Mouse (Mus musculus) intestine, postnatal 0 days (tissue): ENCODE results near the gene Clic6. TPM values are rescaled to one million over a fixed set of nuclear protein-coding genes. Genes with fewer than 3 reads are reported as not detected.

Experiments used
- ATAC-seq: fragments of 200-750 bp; cut with Nextera tagmentation; 2 replicates; pipeline ENCODE4 v1.8.0; 2017; ENCODE audit warnings: mild to moderate bottlenecking, moderate TSS enrichment, moderate library complexity
- H3K27ac ChIP-seq: fragments of 300-500 bp; sonication (generic); 2 replicates; pipeline ENCODE4 v1.5.1; 2014; ENCODE audit warnings: mild to moderate bottlenecking, low read depth, low read length, moderate library complexity
- H3K27me3 ChIP-seq: fragments of 300-500 bp; sonication (generic); replicated peaks from 2 replicates; pipeline ENCODE4 v1.6.1; 2014; ENCODE audit warnings: low read length, mixed read lengths; ENCODE audit not compliant: control insufficient read depth, insufficient read depth
- H3K36me3 ChIP-seq: fragments of 300-500 bp; sonication (generic); 2 replicates; pipeline ENCODE4 v1.6.1; 2014; ENCODE audit warnings: mild to moderate bottlenecking, moderate library complexity; ENCODE audit not compliant: control insufficient read depth, insufficient read depth
- H3K4me1 ChIP-seq: fragments of 300-500 bp; sonication (generic); replicated peaks from 2 replicates; pipeline ENCODE4 v1.6.1; 2014; ENCODE audit warnings: antibody characterized with exemption, low read length, mixed read lengths; ENCODE audit not compliant: control insufficient read depth, insufficient read depth
- H3K4me2 ChIP-seq: fragments of 300-500 bp; sonication (generic); replicated peaks from 2 replicates; pipeline ENCODE4 v1.6.1; 2014; ENCODE audit warnings: low read depth, mild to moderate bottlenecking, moderate library complexity
- H3K4me3 ChIP-seq: fragments of 300-500 bp; sonication (generic); 2 replicates; pipeline ENCODE4 v1.5.1; 2014; ENCODE audit warnings: low read depth, low read length
- H3K9ac ChIP-seq: fragments of 300-500 bp; sonication (generic); 2 replicates; pipeline ENCODE4 v1.6.1; 2014; ENCODE audit warnings: mild to moderate bottlenecking, low read depth, low read length
- H3K9me3 ChIP-seq: fragments of 300-500 bp; sonication (generic); 2 replicates; pipeline ENCODE4 v1.6.1; 2016; ENCODE audit warnings: mixed run types; ENCODE audit not compliant: control insufficient read depth
- CTCF ChIP-seq: sonication (generic); IDR thresholded peaks from 2 replicates; pipeline ENCODE4 v1.5.1; 2016; ENCODE audit warnings: low read depth, mild to moderate bottlenecking, control low read depth, antibody characterized with exemption, moderate library complexity
- WGBS: fragments of 180-500 bp; shearing (Covaris S2); extraction: QIAGEN DNeasy Blood & Tissue Kit; methylation state at CpG from one replicate; pipeline ENCODE4 v1.1.7; 2014; 5-methylcytosine and 5-hydroxymethylcytosine counted together
- polyA plus RNA-seq: library from polyadenylated mRNA; unstranded; fragments of >200 nt; fragmentation: Nextera tagmentation; extraction: Ambion mirVana; gene quantifications from 2 replicates; pipeline ENCODE4 v1.2.1, GENCODE M21; 2015

Gene Clic6
- polyA plus RNA-seq, 1 experiment from 2014 or later: 70.7 TPM

DNA sequence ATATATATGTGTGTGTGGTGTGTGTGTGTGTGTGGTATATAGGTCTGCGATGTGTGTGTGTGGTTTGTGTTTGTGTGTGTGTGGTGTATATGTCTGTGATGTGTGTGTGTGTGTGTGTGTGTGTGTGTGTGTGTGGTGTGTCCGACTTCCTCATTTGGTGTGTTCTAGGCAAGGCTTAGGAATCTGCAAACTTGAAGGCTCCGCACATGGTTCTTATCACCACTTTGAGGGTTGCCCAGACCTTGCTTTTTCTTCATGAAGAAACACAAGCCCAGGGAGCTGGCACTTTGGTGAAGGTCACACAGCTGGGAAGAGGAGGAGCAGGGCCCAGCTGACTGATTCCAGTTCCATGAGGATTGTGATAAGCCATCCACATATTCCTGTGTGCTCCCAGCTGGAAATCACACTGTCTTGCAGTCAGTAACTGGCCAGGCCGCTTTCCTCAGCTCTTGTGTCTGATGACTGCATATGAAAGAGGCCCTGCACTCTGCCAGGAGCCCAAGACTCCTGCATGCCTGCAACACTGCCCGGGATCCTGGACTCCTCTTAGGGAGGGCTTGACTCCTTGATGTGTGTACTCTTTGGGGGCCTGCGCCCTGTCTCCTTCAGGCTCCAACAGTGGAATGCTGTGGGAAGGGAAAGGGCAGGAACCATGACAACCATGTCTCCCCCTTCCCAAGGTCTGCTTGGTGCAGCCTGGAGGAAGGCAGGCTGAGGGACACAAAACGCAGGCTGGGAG lies 93.5 kb downstream of the Clic6 start:
- 73% methylated on average over 7 of the region's 7 CpGs for whole genome bisulfite sequencing
- no peak for ATAC-seq

DNA sequence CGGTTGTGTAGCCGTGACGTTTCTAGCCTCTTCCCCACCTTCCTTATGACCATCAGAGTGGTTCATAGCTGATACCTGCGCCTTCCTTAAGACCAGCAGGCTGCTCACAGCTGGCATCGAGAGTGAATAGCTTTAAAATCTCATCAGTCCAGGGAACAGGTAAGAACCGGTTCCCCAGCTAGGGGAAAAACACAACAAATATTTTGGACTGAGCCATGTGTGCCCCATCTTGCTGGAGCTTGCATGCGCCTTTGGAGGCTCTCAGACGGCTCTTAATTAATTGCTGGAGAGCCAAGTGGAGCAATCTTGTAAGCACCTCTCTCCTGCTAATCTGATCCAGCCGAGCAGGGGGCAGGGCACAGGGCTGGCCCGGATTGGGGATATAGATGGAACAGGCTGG lies 95.4 kb downstream of the Clic6 start:
- Histone ChIP-seq H3K9me3 (no peaks in the 10 kb centered on the region), H3K4me2 (no peak overlapping the region), H3K4me3 (no peak overlapping the region), H3K4me1 (no peaks in the 10 kb centered on the region), H3K27me3 (no peaks in the 10 kb centered on the region), H3K9ac (no peak overlapping the region), H3K36me3 (no peaks in the 10 kb centered on the region), H3K27ac (no peak overlapping the region)
- ATAC-seq: no peak
- TF ChIP-seq CTCF: no peak
- WGBS: 81% methylated on average over 10 of the region's 10 CpGs

More for the DNA sequence above, 93.5 kb downstream of the Clic6 start:
- Histone ChIP-seq H3K9ac (no peak overlapping the region), H3K36me3 (no peaks in the 10 kb centered on the region), H3K27ac (no peak overlapping the region), H3K27me3 (no peaks in the 10 kb centered on the region), H3K9me3 (no peaks in the 10 kb centered on the region), H3K4me2 (no peak overlapping the region), H3K4me3 (no peak overlapping the region), H3K4me1 (no peaks in the 10 kb centered on the region)
- no peak for TF ChIP-seq CTCF

DNA sequence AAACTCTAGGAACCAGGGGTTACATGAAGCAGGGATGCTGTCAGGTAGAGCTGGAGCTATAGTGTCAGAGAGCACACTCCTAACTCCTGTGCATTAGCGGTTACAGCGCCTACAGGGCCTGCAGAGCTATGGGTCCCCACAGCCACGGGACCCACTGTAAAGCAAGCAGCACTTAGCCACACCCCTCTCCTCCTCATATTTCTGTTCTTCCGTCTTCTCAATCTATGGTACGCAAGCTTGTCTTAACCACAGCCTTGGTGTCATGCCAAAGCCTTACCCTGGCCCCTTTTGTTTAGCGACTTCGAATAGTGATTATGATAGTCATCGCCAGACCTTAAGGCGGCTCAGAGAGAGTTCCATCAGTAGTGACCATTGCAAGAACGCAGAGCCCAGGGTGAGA lies 96.2 kb downstream of the Clic6 start:
- no peak overlapping the region for H3K4me2 ChIP-seq
- ATAC-seq: no peak
- no peak overlapping the region for H3K27ac ChIP-seq
- WGBS: 71% methylated on average over 10 of the region's 10 CpGs
- no peaks in the 10 kb centered on the region for H3K4me1 ChIP-seq
- no peak overlapping the region for H3K9ac ChIP-seq
- no peaks in the 10 kb centered on the region for H3K36me3 ChIP-seq
- no peak overlapping the region for H3K4me3 ChIP-seq
- no peaks in the 10 kb centered on the region for H3K27me3 ChIP-seq
- no peak for TF ChIP-seq CTCF
- H3K9me3 ChIP-seq: no peaks in the 10 kb centered on the region

DNA sequence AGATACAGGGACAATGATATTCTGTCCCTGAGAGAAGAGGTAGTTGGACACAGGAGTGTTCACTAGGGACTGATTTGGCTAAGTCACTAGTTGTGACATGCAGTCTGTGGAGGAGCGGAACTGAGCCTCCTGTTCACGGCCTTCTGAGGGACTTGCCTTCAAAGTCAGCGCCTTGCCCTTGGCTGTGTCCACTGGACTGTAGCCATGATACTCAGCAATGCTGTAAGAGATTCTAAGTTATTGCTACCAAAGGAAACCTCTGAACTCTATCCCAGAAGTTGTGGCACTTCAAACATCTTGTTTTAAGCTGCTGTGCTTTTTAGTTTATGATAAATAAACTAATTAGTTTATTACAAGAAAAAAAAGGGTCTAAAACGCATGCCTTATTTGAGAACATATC lies 102.3 kb downstream of the Clic6 start:
- Histone ChIP-seq H3K9me3 (no peaks in the 10 kb centered on the region), H3K4me2 (no peak overlapping the region), H3K36me3 (no peaks in the 10 kb centered on the region), H3K27ac (no peak overlapping the region), H3K4me1 (no peaks in the 10 kb centered on the region), H3K27me3 (no peaks in the 10 kb centered on the region), H3K4me3 (no peak overlapping the region), H3K9ac (no peak overlapping the region)
- no peak for TF ChIP-seq CTCF
- WGBS: 88% methylated on average over 4 of the region's 4 CpGs
- ATAC-seq: no peak

Other genes with a start within 250 kb of the Clic6 start
- 0.09 TPM in 1 of 2 replicates, not detected in the other for gene Kcne2, start 193.3 kb upstream of the Clic6 start, polyA plus RNA-seq
- 91.3 and 93.0 TPM in 2 replicates for gene Smim11, start 184.4 kb upstream of the Clic6 start, polyA plus RNA-seq
- gene Fam243, start 164.3 kb upstream of the Clic6 start, polyA plus RNA-seq: not detected in 2 replicates
- not detected in 2 replicates for gene Kcne1, start 126.3 kb upstream of the Clic6 start, polyA plus RNA-seq
- 52.0 and 86.5 TPM in 2 replicates for gene Rcan1, start 14.9 kb upstream of the Clic6 start, polyA plus RNA-seq